In the genomic region with DNA sequence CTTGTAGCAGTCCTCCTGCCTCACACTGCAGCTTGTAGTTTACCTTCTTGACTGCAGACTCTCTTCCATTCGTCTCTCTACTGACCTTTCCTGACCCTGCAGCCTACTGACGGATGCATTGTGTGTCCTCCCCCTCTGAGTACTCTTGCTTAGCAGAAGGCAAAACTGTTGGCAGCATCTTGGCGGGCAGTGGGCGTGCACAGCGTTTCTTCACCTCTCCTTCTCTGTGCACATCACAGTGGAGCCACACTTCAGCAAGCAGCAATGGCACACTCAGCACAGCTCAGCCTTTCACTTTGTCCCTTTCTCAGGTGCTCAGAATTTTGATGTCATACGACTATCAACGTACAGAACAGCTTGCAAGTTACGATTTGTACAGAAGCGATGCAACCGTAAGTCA, we compare ENCODE assay signal across 19 mouse cellular contexts. TPM values are rescaled to one million over a fixed set of nuclear protein-coding genes. Genes with fewer than 3 reads are reported as not detected.
DNase-seq lines count a peak whose midpoint lies in the region; ATAC-seq and TF ChIP-seq lines count a peak whose summit lies in the region.
"Had no signal": no experiment of that assay in that cellular context is flagged by ENCODE, and none has a peak within 500 bp of the region (broad histone marks: within the 10 kb centered on the region; RNA-seq: fewer than 3 reads in every experiment).

No protein-coding gene starts in this region.

- ATAC-seq in erythroid progenitor cell, adult 5-6 weeks (replicated peaks; ENCODE audit: low FRiP score, poor library complexity, severe bottlenecking), result no peak
- ATAC-seq: forebrain, embryonic 16.5 days had no signal

- DNase-seq in heart, adult 11 months, result peak; percentile 84
- DNase-seq in heart, postnatal 36 days, result no peak
- DNase-seq in right cerebral cortex, adult 2 months (ENCODE audit: low spot score in 2 of 2), result peak; percentile 52 to 66
- DNase-seq in right cerebral cortex, postnatal 10 days (ENCODE audit: low spot score in 2 of 2), result no peak
- peak; percentile 48 to 50 for DNase-seq in left cerebral cortex, adult 2 months (ENCODE audit: extremely low spot score in 1 of 2, low spot score in 2 of 2)
- DNase-seq: adrenal gland, adult 2 months; adrenal gland, postnatal 25 days; cerebellum, adult 2 months; cerebellum, postnatal 10 days; gastrocnemius, postnatal 10 days; heart, adult 2 months; heart, postnatal 14 days had no signal

- intact Hi-C loops in heart, postnatal 36 days (cut with DNase I), result no loop called here
- intact Hi-C loops in left cerebral cortex, adult 2 months (cut with DNase I), result no loop called here

- no peak for TF ChIP-seq CTCF in left cerebral cortex, adult 2 months (IDR thresholded peaks at IDR 0.05)

- H3K4me3 ChIP-seq in left cerebral cortex, adult 2 months, result no peak overlapping the region
- H3K4me3 ChIP-seq: embryonic facial prominence, embryonic 12.5 days; forebrain, embryonic 12.5 days; heart, adult 2 months; heart, embryonic 15.5 days; hindbrain, embryonic 10.5 days had no signal

- no peak overlapping the region for H3K27ac ChIP-seq in left cerebral cortex, adult 2 months
- H3K27ac ChIP-seq: embryonic facial prominence, embryonic 12.5 days; forebrain, embryonic 12.5 days; heart, adult 2 months; heart, embryonic 15.5 days; hindbrain, embryonic 10.5 days; hindbrain, embryonic 14.5 days had no signal

RNA-seq across cellular contexts. Expression of a gene that starts 19.4 kb away (rescaled TPM):
- total RNA-seq in heart, postnatal 36 days (2021), result 1 to 10 TPM; 5.8 to 6.7 TPM
- 100 to 1,000 TPM; 106 to 115 TPM for total RNA-seq in left cerebral cortex, adult 2 months (2021)
- 56.2 and 72.1 TPM in 2 replicates for total RNA-seq in erythroid progenitor cell, adult 5-6 weeks (2015; ENCODE audit: low replicate concordance)
- total RNA-seq in erythroid progenitor cell, adult 5-6 weeks (2017; ENCODE audit: low replicate concordance), result 54.9 and 101 TPM in 2 replicates

Comparison
In these comparisons a context has a peak if more than half of its experiments do, and no peak if none do; other contexts are left out.
1. DNase-seq: peak in heart, adult 11 months (single experiment), right cerebral cortex, adult 2 months (2 of 2) and left cerebral cortex, adult 2 months (2 of 2); none in heart, postnatal 36 days (0 of 2) and right cerebral cortex, postnatal 10 days (0 of 2).
2. RNA of a gene that starts 19.4 kb away (total RNA-seq): 106 to 115 TPM in left cerebral cortex, adult 2 months and 54.9 to 101 TPM in erythroid progenitor cell, adult 5-6 weeks; 5.8 to 6.7 TPM in heart, postnatal 36 days; every median in the first group is over 4 times any median in the second.